Mouse (Mus musculus) forebrain, embryonic 11.5 days (tissue): ENCODE measurements around the gene Gm8369. TPM values are rescaled to one million over a fixed set of nuclear protein-coding genes. Genes with fewer than 3 reads are reported as not detected.

Experiments
- ATAC-seq: fragments of 200-750 bp; cut with Nextera tagmentation; replicated peaks from 2 replicates; pipeline ENCODE4 v1.8.0; 2017; ENCODE audit warnings: moderate TSS enrichment; ENCODE audit not compliant: low FRiP score
- DNase-seq: peaks from one replicate; pipeline ENCODE4 v3.0.0-alpha.2; 2017; ENCODE audit warnings: low spot score
- H3K27ac ChIP-seq: fragments of 300-500 bp; sonication (generic); 2 replicates; pipeline ENCODE4 v1.5.1; 2014; ENCODE audit warnings: low read depth, low read length
- H3K27me3 ChIP-seq: fragments of 300-500 bp; sonication (generic); 2 replicates; pipeline ENCODE4 v1.6.1; 2014; ENCODE audit warnings: mild to moderate bottlenecking, low read length, mixed read lengths; ENCODE audit not compliant: control insufficient read depth, insufficient read depth
- H3K36me3 ChIP-seq: fragments of 300-500 bp; sonication (generic); 2 replicates; pipeline ENCODE4 v1.6.1; 2014; ENCODE audit warnings: mild to moderate bottlenecking, low read length, moderate library complexity, mixed read lengths; ENCODE audit not compliant: control insufficient read depth, insufficient read depth
- H3K4me1 ChIP-seq: fragments of 300-500 bp; sonication (generic); replicated peaks from 2 replicates; pipeline ENCODE4 v1.6.1; 2014; ENCODE audit warnings: low read length, mixed read lengths; ENCODE audit not compliant: control insufficient read depth, insufficient read depth
- H3K4me2 ChIP-seq: fragments of 300-500 bp; sonication (generic); 2 replicates; pipeline ENCODE4 v1.6.1; 2014; ENCODE audit warnings: low read depth, mild to moderate bottlenecking, low read length, moderate library complexity, mixed read lengths; ENCODE audit not compliant: severe bottlenecking
- H3K4me3 ChIP-seq: fragments of 300-500 bp; sonication (generic); 2 replicates; pipeline ENCODE4 v1.5.1; 2014; ENCODE audit warnings: low read depth, low read length
- H3K9ac ChIP-seq: fragments of 300-500 bp; sonication (generic); 2 replicates; pipeline ENCODE4 v1.6.1; 2014; ENCODE audit warnings: low read length
- H3K9me3 ChIP-seq: fragments of 300-500 bp; sonication (generic); 2 replicates; pipeline ENCODE4 v1.6.1; 2016; ENCODE audit warnings: low read length, mixed read lengths; ENCODE audit not compliant: control insufficient read depth
- WGBS: fragments of 180-500 bp; shearing (Covaris S2); extraction: QIAGEN DNeasy Blood & Tissue Kit; methylation state at CpG from one replicate; pipeline ENCODE4 v1.1.7; 2014; 5-methylcytosine and 5-hydroxymethylcytosine counted together
- polyA plus RNA-seq: library from polyadenylated mRNA; unstranded; fragments of >200 nt; fragmentation: Nextera tagmentation; extraction: Ambion mirVana; gene quantifications from 2 replicates; pipeline ENCODE4 v1.2.1, GENCODE M21; 2014

Gm8369 gene
- polyA plus RNA-seq, 1 experiment from 2014 or later: not detected

- whole genome bisulfite sequencing: 93% methylated on average over 2 of the region's 2 CpGs
- ATAC-seq: no peak
Observed at GRCm38 (mm10) chr19:11479714-11480113, 6.0 kb upstream of the Gm8369 start.

DNA sequence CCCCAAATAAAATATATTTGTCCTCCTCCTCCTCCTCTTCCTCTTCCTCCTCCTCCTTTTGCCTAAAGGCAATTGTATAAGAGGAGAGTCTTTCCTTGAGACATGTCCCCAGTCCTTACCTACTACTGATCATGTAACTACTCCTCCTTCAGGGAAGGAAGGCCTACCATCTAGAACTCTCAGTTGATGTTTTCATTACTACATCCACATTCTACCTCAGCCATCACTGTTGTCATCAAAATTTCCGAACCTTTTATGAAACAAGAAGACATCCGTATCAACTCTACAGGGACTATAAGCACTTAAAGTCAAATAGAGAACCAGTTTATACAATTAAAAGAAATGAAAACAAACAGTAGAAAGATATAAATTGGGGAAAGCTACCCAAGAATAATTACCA lies 3.1 kb upstream of the Gm8369 start:
- Histone ChIP-seq H3K4me1 (no peaks in the 10 kb centered on the region), H3K27me3 (no peaks in the 10 kb centered on the region), H3K4me2 (no peak overlapping the region), H3K27ac (no peak overlapping the region), H3K36me3 (no peaks in the 10 kb centered on the region), H3K9me3 (no peaks in the 10 kb centered on the region), H3K9ac (no peak overlapping the region), H3K4me3 (no peak overlapping the region)
- ATAC-seq (no peak), DNase-seq (no peak)
- 85% methylated on average over 2 of the region's 2 CpGs for WGBS

More at GRCm38 (mm10) chr19:11479714-11480113, 6.0 kb upstream of the Gm8369 start:
- H3K9ac ChIP-seq: no peak overlapping the region
- H3K36me3 ChIP-seq: no peaks in the 10 kb centered on the region
- no peaks in the 10 kb centered on the region for H3K9me3 ChIP-seq
- DNase-seq: no peak
- no peak overlapping the region for H3K27ac ChIP-seq
- H3K4me1 ChIP-seq: no peaks in the 10 kb centered on the region
- H3K4me3 ChIP-seq: no peak overlapping the region
- H3K27me3 ChIP-seq: no peaks in the 10 kb centered on the region
- no peak overlapping the region for H3K4me2 ChIP-seq

- H3K4me3 ChIP-seq: no peak overlapping the region
- H3K27ac ChIP-seq: no peak overlapping the region
- WGBS: 81% methylated on average over 4 of the region's 4 CpGs
- H3K4me1 ChIP-seq: no peaks in the 10 kb centered on the region
- ATAC-seq (no peak), DNase-seq (no peak)
- no peaks in the 10 kb centered on the region for H3K9me3 ChIP-seq
- H3K36me3 ChIP-seq: no peaks in the 10 kb centered on the region
- no peak overlapping the region for H3K9ac ChIP-seq
- no peak overlapping the region for H3K4me2 ChIP-seq
- no peaks in the 10 kb centered on the region for H3K27me3 ChIP-seq
Observed at GRCm38 (mm10) chr19:11483941-11484340, 1.8 kb upstream of the Gm8369 start.

DNA sequence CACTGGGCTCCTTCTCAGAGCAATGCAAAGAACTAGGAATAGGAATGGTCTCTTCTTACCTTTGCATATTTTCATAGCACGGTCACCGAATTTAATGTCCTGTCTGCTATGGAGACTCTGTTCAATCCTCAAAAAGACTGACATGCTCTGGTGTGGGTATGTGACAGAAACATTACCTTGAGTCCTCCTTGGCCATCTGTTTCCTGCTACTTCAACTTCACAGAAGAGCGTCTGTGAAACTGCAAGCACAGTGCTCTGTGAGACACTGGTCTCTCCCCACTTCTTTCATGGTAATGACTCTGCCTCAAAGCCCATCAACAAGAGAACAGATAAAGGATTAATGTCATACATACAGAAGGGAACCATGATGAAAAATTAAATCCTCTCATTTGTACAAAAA lies 1.4 kb upstream of the Gm8369 start:
- Histone ChIP-seq H3K4me2 (no peak overlapping the region), H3K4me1 (no peaks in the 10 kb centered on the region), H3K27ac (no peak overlapping the region), H3K4me3 (no peak overlapping the region), H3K36me3 (no peaks in the 10 kb centered on the region), H3K9ac (no peak overlapping the region), H3K27me3 (no peaks in the 10 kb centered on the region), H3K9me3 (no peaks in the 10 kb centered on the region)
- WGBS: 89% methylated on average over 3 of the region's 3 CpGs
- ATAC-seq: no peak
- no peak for DNase-seq

GRCm38 (mm10) chr19:11485266-11485665 lies 472 bp upstream of the Gm8369 start:
- no peak for ATAC-seq
- WGBS: 89% methylated on average over 3 of the region's 3 CpGs
- no peaks in the 10 kb centered on the region for H3K27me3 ChIP-seq

GRCm38 (mm10) chr19:11486599-11486998 lies 861 bp downstream of the Gm8369 start:
- H3K27ac ChIP-seq: no peak overlapping the region
- no peaks in the 10 kb centered on the region for H3K36me3 ChIP-seq
- DNase-seq (no peak), ATAC-seq (no peak)
- H3K9ac ChIP-seq: no peak overlapping the region
- no peaks in the 10 kb centered on the region for H3K9me3 ChIP-seq
- no peak overlapping the region for H3K4me2 ChIP-seq
- H3K4me3 ChIP-seq: no peak overlapping the region
- H3K4me1 ChIP-seq: no peaks in the 10 kb centered on the region
- H3K27me3 ChIP-seq: no peaks in the 10 kb centered on the region
- WGBS: 90% methylated on average over 1 of the region's 1 CpGs

More at GRCm38 (mm10) chr19:11485266-11485665, 472 bp upstream of the Gm8369 start:
- no peaks in the 10 kb centered on the region for H3K36me3 ChIP-seq
- no peaks in the 10 kb centered on the region for H3K9me3 ChIP-seq
- no peaks in the 10 kb centered on the region for H3K4me1 ChIP-seq
- H3K9ac ChIP-seq: no peak overlapping the region
- no peak overlapping the region for H3K4me2 ChIP-seq
- H3K27ac ChIP-seq: no peak overlapping the region
- DNase-seq: no peak
- H3K4me3 ChIP-seq: no peak overlapping the region

DNA sequence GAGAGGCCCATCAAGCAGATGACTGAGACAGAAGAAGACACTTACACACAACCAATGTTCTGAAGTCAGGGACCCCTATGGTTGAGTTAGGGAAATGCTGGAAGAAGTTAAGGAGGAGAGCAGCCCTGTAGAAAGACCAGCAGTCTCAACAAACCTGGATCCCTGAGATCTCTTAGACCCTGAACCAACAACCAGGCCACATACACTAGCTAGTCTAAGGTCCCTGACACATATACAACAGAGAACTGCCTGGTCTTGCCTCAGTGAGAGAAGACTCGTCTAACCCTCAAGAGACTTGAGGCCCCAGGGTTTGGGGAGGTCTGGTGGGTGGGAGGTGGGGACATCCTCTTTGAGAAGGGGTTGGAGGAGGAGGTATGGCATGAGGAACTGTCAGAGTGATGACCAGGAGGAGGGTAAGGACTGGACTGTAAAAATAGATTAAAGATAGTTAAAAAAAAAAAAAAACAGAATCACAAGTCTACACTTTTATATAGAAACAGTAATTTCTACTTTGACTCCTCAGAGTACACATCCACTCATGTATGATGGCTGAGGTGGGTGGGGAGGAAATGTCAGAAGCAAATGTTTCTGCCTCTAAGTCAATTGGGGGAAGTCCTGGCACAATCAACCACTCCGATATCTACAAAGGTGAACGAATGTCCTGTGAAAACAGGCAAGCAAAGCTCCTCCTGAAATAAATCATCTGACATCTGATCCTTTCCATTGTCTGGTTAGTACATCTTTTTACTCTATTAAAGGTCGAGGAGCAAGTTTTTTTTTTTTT lies 5.9 kb downstream of the Gm8369 start:
- no peaks in the 10 kb centered on the region for H3K36me3 ChIP-seq
- WGBS: 75% methylated on average over 4 of the region's 4 CpGs
- no peak overlapping the region for H3K4me2 ChIP-seq
- H3K27ac ChIP-seq: no peak overlapping the region
- H3K9me3 ChIP-seq: no peaks in the 10 kb centered on the region
- no peak overlapping the region for H3K4me3 ChIP-seq
- no peak overlapping the region for H3K9ac ChIP-seq
- H3K27me3 ChIP-seq: no peaks in the 10 kb centered on the region
- DNase-seq (no peak), ATAC-seq (no peak)
- no peaks in the 10 kb centered on the region for H3K4me1 ChIP-seq

GRCm38 (mm10) chr19:11492671-11493070 lies 6.9 kb downstream of the Gm8369 start:
- H3K4me3 ChIP-seq: no peak overlapping the region
- 88% methylated on average over 1 of the region's 1 CpGs for WGBS
- H3K36me3 ChIP-seq: no peaks in the 10 kb centered on the region
- H3K4me1 ChIP-seq: no peaks in the 10 kb centered on the region
- H3K27me3 ChIP-seq: no peaks in the 10 kb centered on the region
- H3K9me3 ChIP-seq: no peaks in the 10 kb centered on the region
- H3K27ac ChIP-seq: no peak overlapping the region
- ATAC-seq (no peak), DNase-seq (no peak)
- no peak overlapping the region for H3K4me2 ChIP-seq
- H3K9ac ChIP-seq: no peak overlapping the region

DNA sequence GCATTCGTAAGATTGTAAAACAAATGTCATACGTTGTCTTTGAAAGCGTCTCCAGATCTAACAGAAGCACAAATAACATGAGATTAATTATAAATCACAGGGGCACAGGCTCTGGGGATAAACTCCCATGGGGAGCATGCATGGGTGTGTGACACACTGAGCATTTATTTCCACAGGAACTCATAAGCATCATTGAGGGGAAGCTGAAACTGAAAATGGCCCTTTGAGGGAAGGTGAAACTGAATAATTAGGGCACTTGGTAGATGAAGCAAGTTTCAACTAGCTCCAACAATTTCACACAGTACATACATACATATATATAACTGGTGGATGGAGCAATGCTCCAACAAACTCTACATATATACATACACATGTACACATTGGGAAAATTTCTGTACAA lies 8.8 kb downstream of the Gm8369 start:
- no peak for DNase-seq
- Histone ChIP-seq H3K27me3 (no peaks in the 10 kb centered on the region), H3K9ac (no peak overlapping the region), H3K4me1 (no peaks in the 10 kb centered on the region), H3K4me3 (no peak overlapping the region), H3K9me3 (no peaks in the 10 kb centered on the region), H3K4me2 (no peak overlapping the region), H3K27ac (no peak overlapping the region), H3K36me3 (no peaks in the 10 kb centered on the region)
- 86% methylated on average over 3 of the region's 3 CpGs for WGBS
- ATAC-seq: no peak
